Mouse (Mus musculus): ENCODE measurements around the gene Bcat1. TPM values are rescaled to one million over a fixed set of nuclear protein-coding genes. Genes with fewer than 3 reads are reported as not detected.

Bcat1 gene
- polyA plus RNA-seq, 1 experiment: 84.2 TPM

DNA sequence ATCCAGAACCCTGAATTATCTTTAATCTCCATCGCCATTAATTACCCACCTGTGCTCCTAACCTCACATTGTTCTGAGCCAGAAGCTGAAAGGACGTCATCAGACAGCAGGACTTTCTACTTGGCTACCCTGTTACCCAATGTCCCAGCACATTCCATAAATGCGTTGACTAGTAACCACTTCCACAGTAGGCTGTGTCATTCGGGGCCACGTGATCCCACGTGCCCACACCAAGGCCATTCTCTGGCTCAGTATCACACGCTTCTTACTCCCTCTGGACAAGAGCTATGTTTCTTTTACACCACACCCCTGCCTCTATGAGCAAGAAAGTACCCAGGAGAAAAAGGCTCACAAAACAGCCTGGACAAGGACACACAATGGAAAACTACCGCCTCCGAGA lies 40.6 kb downstream of the Bcat1 start:
- H3K36me3 ChIP-seq (ENCODE audit: control insufficient read depth, insufficient read depth): peaks cover 32% of the 10 kb centered on the region
- H3K4me3 ChIP-seq: no peak overlapping the region
- TF ChIP-seq USF1 (IDR thresholded peaks at IDR 0.05; ENCODE audit: low read depth) (no peak), POLR2A (IDR thresholded peaks at IDR 0.05; ENCODE audit: insufficient read length, low read depth) (no peak), CEBPB (IDR thresholded peaks at IDR 0.05; ENCODE audit: insufficient read depth, poor library complexity, severe bottlenecking) (no peak), SRF (IDR thresholded peaks at IDR 0.05; ENCODE audit: control insufficient read depth, insufficient read length, low read depth) (no peak), MYOD1 (IDR thresholded peaks at IDR 0.05; ENCODE audit: control insufficient read depth in 1 of 3, insufficient read length in 2 of 3, low read depth in 2 of 3) (no peak), TCF3 (IDR thresholded peaks at IDR 0.05; ENCODE audit: insufficient read length, low read depth) (no peak), POLR2AphosphoS2 (IDR thresholded peaks at IDR 0.05; ENCODE audit: insufficient read length, low read depth) (no peak), E2F4 (IDR thresholded peaks at IDR 0.05; ENCODE audit: insufficient read depth) (no peak), MYOG (IDR thresholded peaks at IDR 0.05; ENCODE audit: control insufficient read depth in 1 of 3, insufficient read depth in 1 of 3, insufficient read length in 2 of 3, low read depth in 2 of 3) (no peak), TCF12 (IDR thresholded peaks at IDR 0.05; ENCODE audit: insufficient read depth, poor library complexity, severe bottlenecking) (no peak), REST (IDR thresholded peaks at IDR 0.05; ENCODE audit: insufficient read depth, insufficient read length) (no peak), MAX (IDR thresholded peaks at IDR 0.05; ENCODE audit: low read depth) (no peak)

GRCm38 (mm10) chr6:145030587-145030986 lies 45.4 kb downstream of the Bcat1 start:
- no peaks in the 10 kb centered on the region for H3K27me3 ChIP-seq (ENCODE audit: control insufficient read depth, insufficient read depth, insufficient read length)
- no peak for TF ChIP-seq MYOG (IDR thresholded peaks at IDR 0.05; ENCODE audit: control insufficient read depth in 1 of 3, insufficient read depth in 1 of 3, insufficient read length in 2 of 3, low read depth in 2 of 3)
- TF ChIP-seq TCF12 (IDR thresholded peaks at IDR 0.05; ENCODE audit: insufficient read depth, poor library complexity, severe bottlenecking): no peak
- no peak for TF ChIP-seq CEBPB (IDR thresholded peaks at IDR 0.05; ENCODE audit: insufficient read depth, poor library complexity, severe bottlenecking)
- no peak for TF ChIP-seq USF1 (IDR thresholded peaks at IDR 0.05; ENCODE audit: low read depth)
- no peak for TF ChIP-seq MAX (IDR thresholded peaks at IDR 0.05; ENCODE audit: low read depth)
- TF ChIP-seq TCF3 (IDR thresholded peaks at IDR 0.05; ENCODE audit: insufficient read length, low read depth): no peak
- TF ChIP-seq POLR2A (IDR thresholded peaks at IDR 0.05; ENCODE audit: insufficient read length, low read depth): no peak
- no peak for TF ChIP-seq POLR2AphosphoS2 (IDR thresholded peaks at IDR 0.05; ENCODE audit: insufficient read length, low read depth)
- TF ChIP-seq REST (IDR thresholded peaks at IDR 0.05; ENCODE audit: insufficient read depth, insufficient read length): no peak
- no peak for TF ChIP-seq MYOD1 (IDR thresholded peaks at IDR 0.05; ENCODE audit: control insufficient read depth in 1 of 3, insufficient read length in 2 of 3, low read depth in 2 of 3)
- no peak for TF ChIP-seq E2F4 (IDR thresholded peaks at IDR 0.05; ENCODE audit: insufficient read depth)
- no peak for TF ChIP-seq SRF (IDR thresholded peaks at IDR 0.05; ENCODE audit: control insufficient read depth, insufficient read length, low read depth)
- no peak overlapping the region for H3K4me3 ChIP-seq
- H3ac ChIP-seq (ENCODE audit: control insufficient read depth, insufficient read length): no peak overlapping the region
- no peak overlapping the region for H3K4me2 ChIP-seq (ENCODE audit: low read depth)
- H3K79me2 ChIP-seq (ENCODE audit: control insufficient read depth, insufficient read depth): no peaks in the 10 kb centered on the region
- peaks cover 31% of the 10 kb centered on the region for H3K36me3 ChIP-seq (ENCODE audit: control insufficient read depth, insufficient read depth)

More for the DNA sequence above, 40.6 kb downstream of the Bcat1 start:
- Histone ChIP-seq H3K79me2 (ENCODE audit: control insufficient read depth, insufficient read depth) (peaks cover 20% of the 10 kb centered on the region), H3K27me3 (ENCODE audit: control insufficient read depth, insufficient read depth, insufficient read length) (no peaks in the 10 kb centered on the region), H3ac (ENCODE audit: control insufficient read depth, insufficient read length) (no peak overlapping the region), H3K4me2 (ENCODE audit: low read depth) (no peak overlapping the region)

GRCm38 (mm10) chr6:145023990-145024389 lies 52.0 kb downstream of the Bcat1 start:
- H3ac ChIP-seq (ENCODE audit: control insufficient read depth, insufficient read length): no peak overlapping the region
- no peaks in the 10 kb centered on the region for H3K79me2 ChIP-seq (ENCODE audit: control insufficient read depth, insufficient read depth)
- no peak overlapping the region for H3K4me2 ChIP-seq (ENCODE audit: low read depth)
- H3K27me3 ChIP-seq (ENCODE audit: control insufficient read depth, insufficient read depth, insufficient read length): no peaks in the 10 kb centered on the region
- no peak overlapping the region for H3K4me3 ChIP-seq
- TF ChIP-seq POLR2AphosphoS2 (IDR thresholded peaks at IDR 0.05; ENCODE audit: insufficient read length, low read depth) (no peak), MYOG (IDR thresholded peaks at IDR 0.05; ENCODE audit: control insufficient read depth in 1 of 3, insufficient read depth in 1 of 3, insufficient read length in 2 of 3, low read depth in 2 of 3) (no peak), TCF12 (IDR thresholded peaks at IDR 0.05; ENCODE audit: insufficient read depth, poor library complexity, severe bottlenecking) (no peak), MAX (IDR thresholded peaks at IDR 0.05; ENCODE audit: low read depth) (no peak), REST (IDR thresholded peaks at IDR 0.05; ENCODE audit: insufficient read depth, insufficient read length) (no peak), CEBPB (IDR thresholded peaks at IDR 0.05; ENCODE audit: insufficient read depth, poor library complexity, severe bottlenecking) (no peak), SRF (IDR thresholded peaks at IDR 0.05; ENCODE audit: control insufficient read depth, insufficient read length, low read depth) (no peak), USF1 (IDR thresholded peaks at IDR 0.05; ENCODE audit: low read depth) (no peak), MYOD1 (IDR thresholded peaks at IDR 0.05; ENCODE audit: control insufficient read depth in 1 of 3, insufficient read length in 2 of 3, low read depth in 2 of 3) (no peak), POLR2A (IDR thresholded peaks at IDR 0.05; ENCODE audit: insufficient read length, low read depth) (no peak), E2F4 (IDR thresholded peaks at IDR 0.05; ENCODE audit: insufficient read depth) (no peak), TCF3 (IDR thresholded peaks at IDR 0.05; ENCODE audit: insufficient read length, low read depth) (no peak)
- H3K36me3 ChIP-seq (ENCODE audit: control insufficient read depth, insufficient read depth): peaks cover 32% of the 10 kb centered on the region

- H3K4me2 ChIP-seq (ENCODE audit: low read depth): no peak overlapping the region
- H3ac ChIP-seq (ENCODE audit: control insufficient read depth, insufficient read length): no peak overlapping the region
- H3K79me2 ChIP-seq (ENCODE audit: control insufficient read depth, insufficient read depth): no peaks in the 10 kb centered on the region
- no peak overlapping the region for H3K4me3 ChIP-seq
- H3K27me3 ChIP-seq (ENCODE audit: control insufficient read depth, insufficient read depth, insufficient read length): no peaks in the 10 kb centered on the region
- H3K36me3 ChIP-seq (ENCODE audit: control insufficient read depth, insufficient read depth): peaks cover 35% of the 10 kb centered on the region
- TF ChIP-seq E2F4 (IDR thresholded peaks at IDR 0.05; ENCODE audit: insufficient read depth) (no peak), MYOG (IDR thresholded peaks at IDR 0.05; ENCODE audit: control insufficient read depth in 1 of 3, insufficient read depth in 1 of 3, insufficient read length in 2 of 3, low read depth in 2 of 3) (no peak), TCF3 (IDR thresholded peaks at IDR 0.05; ENCODE audit: insufficient read length, low read depth) (no peak), MYOD1 (IDR thresholded peaks at IDR 0.05; ENCODE audit: control insufficient read depth in 1 of 3, insufficient read length in 2 of 3, low read depth in 2 of 3) (no peak), CEBPB (IDR thresholded peaks at IDR 0.05; ENCODE audit: insufficient read depth, poor library complexity, severe bottlenecking) (no peak), SRF (IDR thresholded peaks at IDR 0.05; ENCODE audit: control insufficient read depth, insufficient read length, low read depth) (no peak), TCF12 (IDR thresholded peaks at IDR 0.05; ENCODE audit: insufficient read depth, poor library complexity, severe bottlenecking) (no peak), MAX (IDR thresholded peaks at IDR 0.05; ENCODE audit: low read depth) (no peak), REST (IDR thresholded peaks at IDR 0.05; ENCODE audit: insufficient read depth, insufficient read length) (no peak), POLR2A (IDR thresholded peaks at IDR 0.05; ENCODE audit: insufficient read length, low read depth) (no peak), POLR2AphosphoS2 (IDR thresholded peaks at IDR 0.05; ENCODE audit: insufficient read length, low read depth) (no peak), USF1 (IDR thresholded peaks at IDR 0.05; ENCODE audit: low read depth) (no peak)
Observed at GRCm38 (mm10) chr6:145022966-145023725, 52.8 kb downstream of the Bcat1 start.

Data from myocyte (in vitro differentiated cells).